Mouse (Mus musculus): ENCODE measurements around the gene Cmtm7.
A peak's percentile ranks its signal among the peaks of the same experiment; 100 is the strongest.

The Cmtm7 gene

GRCm38 (mm10) chr9:114781526-114782212 is at the start of gene Cmtm7:
Gene Cmtm7 (minus strand): TSS chr9:114781856.
- no peak for DNase-seq (ENCODE audit: low spot score)

GRCm38 (mm10) chr9:114830351-114830750 is 48.7 kb upstream of the Cmtm7 start:
- DNase-seq (ENCODE audit: low spot score) = no peak

GRCm38 (mm10) chr9:114829669-114830068 is 48.0 kb upstream of the Cmtm7 start:
- no peak for DNase-seq (ENCODE audit: low spot score)

- no peak for DNase-seq (ENCODE audit: low spot score)
Measured at GRCm38 (mm10) chr9:114828377-114828776, 46.7 kb upstream of the Cmtm7 start.

GRCm38 (mm10) chr9:114827242-114827852 is 45.7 kb upstream of the Cmtm7 start:
- DNase-seq (ENCODE audit: low spot score) = no peak

- DNase-seq (ENCODE audit: low spot score) = no peak
Measured at GRCm38 (mm10) chr9:114824166-114824565, 42.5 kb upstream of the Cmtm7 start.

GRCm38 (mm10) chr9:114821548-114822289 is 40.1 kb upstream of the Cmtm7 start:
- DNase-seq (ENCODE audit: low spot score) = no peak

GRCm38 (mm10) chr9:114818918-114819317 is 37.3 kb upstream of the Cmtm7 start:
- no peak for DNase-seq (ENCODE audit: low spot score)

GRCm38 (mm10) chr9:114817012-114817411 is 35.4 kb upstream of the Cmtm7 start:
- no peak for DNase-seq (ENCODE audit: low spot score)

GRCm38 (mm10) chr9:114816121-114816520 is 34.5 kb upstream of the Cmtm7 start:
- DNase-seq (ENCODE audit: low spot score) = no peak

GRCm38 (mm10) chr9:114815315-114815714 is 33.7 kb upstream of the Cmtm7 start:
- DNase-seq (ENCODE audit: low spot score) = no peak

GRCm38 (mm10) chr9:114812001-114812400 is 30.3 kb upstream of the Cmtm7 start:
- DNase-seq (ENCODE audit: low spot score) = no peak

- no peak for DNase-seq (ENCODE audit: low spot score)
Measured at GRCm38 (mm10) chr9:114810837-114811236, 29.2 kb upstream of the Cmtm7 start.

- no peak for DNase-seq (ENCODE audit: low spot score)
Measured at GRCm38 (mm10) chr9:114808671-114809070, 27.0 kb upstream of the Cmtm7 start.

GRCm38 (mm10) chr9:114807261-114807660 is 25.6 kb upstream of the Cmtm7 start:
- DNase-seq (ENCODE audit: low spot score) = no peak

- DNase-seq (ENCODE audit: low spot score) = peak; percentile 61
Measured at GRCm38 (mm10) chr9:114805151-114805671, 23.6 kb upstream of the Cmtm7 start.

GRCm38 (mm10) chr9:114802191-114802590 is 20.5 kb upstream of the Cmtm7 start:
- DNase-seq (ENCODE audit: low spot score) = no peak

- no peak for DNase-seq (ENCODE audit: low spot score)
Measured at GRCm38 (mm10) chr9:114801301-114801700, 19.6 kb upstream of the Cmtm7 start.

GRCm38 (mm10) chr9:114799498-114800107 is 17.9 kb upstream of the Cmtm7 start:
- no peak for DNase-seq (ENCODE audit: low spot score)

- no peak for DNase-seq (ENCODE audit: low spot score)
Measured at GRCm38 (mm10) chr9:114798845-114799244, 17.2 kb upstream of the Cmtm7 start.

GRCm38 (mm10) chr9:114797329-114798004 is 15.8 kb upstream of the Cmtm7 start:
- peak; percentile 92 for DNase-seq (ENCODE audit: low spot score)
